Mouse (Mus musculus) MEL (cell line): ENCODE data around the gene Tsfm. TPM values are rescaled to one million over a fixed set of nuclear protein-coding genes. Genes with fewer than 3 reads are reported as not detected.

Source experiments
- DNase-seq: peaks from one replicate; pipeline ENCODE4 v3.0.0; 2011; ENCODE audit warnings: low read depth, low spot score
- H3K27ac ChIP-seq: 2 replicates; pipeline ENCODE4 v1.5.1; 2012; ENCODE audit warnings: low read depth, mild to moderate bottlenecking, control low read depth, low read length, moderate library complexity; ENCODE audit not compliant: control insufficient read depth
- H3K27me3 ChIP-seq, 2 experiments: fragments of 150-350 bp in 1 of 2; sonication (generic) in 1 of 2; 2 replicates each; pipeline ENCODE4 v1.6.1; 2012; ENCODE audit warnings: low read length in 2 of 2, mild to moderate bottlenecking in 2 of 2, improper control_type of control experiment in 1 of 2, moderate library complexity in 1 of 2; ENCODE audit not compliant: insufficient read depth in 2 of 2, control insufficient read depth in 1 of 2
- H3K36me3 ChIP-seq, 2 experiments: 2 replicates each; pipeline ENCODE4 v1.6.1; 2012 to 2014; ENCODE audit warnings: low read length in 2 of 2, improper control_type of control experiment in 1 of 2, inconsistent platforms in 1 of 2, mild to moderate bottlenecking in 1 of 2; ENCODE audit not compliant: insufficient read depth in 2 of 2, control insufficient read depth in 1 of 2
- H3K4me1 ChIP-seq, 2 experiments: fragments of 150-350 bp in 1 of 2; sonication (generic) in 1 of 2; 2 replicates each; pipeline ENCODE4 v1.6.1; 2012; ENCODE audit warnings: low read length in 2 of 2, improper control_type of control experiment in 1 of 2, mild to moderate bottlenecking in 1 of 2; ENCODE audit not compliant: insufficient read depth in 2 of 2, control insufficient read depth in 1 of 2
- H3K4me3 ChIP-seq, 2 experiments: fragments of 150-350 bp in 1 of 2; sonication (generic) in 1 of 2; 2 replicates each; pipeline ENCODE4 v1.5.1; 2012; ENCODE audit warnings: low read depth in 2 of 2, low read length in 2 of 2, mild to moderate bottlenecking in 2 of 2, moderate library complexity in 2 of 2, control low read depth in 1 of 2, improper control_type of control experiment in 1 of 2; ENCODE audit not compliant: control insufficient read depth in 1 of 2, insufficient read depth in 1 of 2
- H3K79me2 ChIP-seq: 2 replicates; pipeline ENCODE4 v1.6.1; 2012; ENCODE audit warnings: mild to moderate bottlenecking, low read length, moderate library complexity; ENCODE audit not compliant: control insufficient read depth, poor library complexity, insufficient read depth
- H3K9ac ChIP-seq: 2 replicates; pipeline ENCODE4 v1.6.1; 2012; ENCODE audit warnings: low read depth, mild to moderate bottlenecking, control low read depth, low read length, moderate library complexity; ENCODE audit not compliant: control insufficient read depth, poor library complexity, severe bottlenecking
- H3K9me3 ChIP-seq: fragments of 150-350 bp; sonication (generic); replicated peaks from 2 replicates; pipeline ENCODE4 v1.6.1; 2012; ENCODE audit warnings: mild to moderate bottlenecking, low read length, improper control_type of control experiment, moderate library complexity; ENCODE audit not compliant: insufficient read depth
- BHLHE40 ChIP-seq: IDR thresholded peaks from 2 replicates; pipeline ENCODE4 v1.6.1; 2012; ENCODE audit warnings: low read depth, mild to moderate bottlenecking, inconsistent platforms, low read length, improper control_type of control experiment, borderline replicate concordance
- CHD1 ChIP-seq: IDR thresholded peaks from 2 replicates; pipeline ENCODE4 v1.6.1; 2012; ENCODE audit warnings: low read depth, mild to moderate bottlenecking, inconsistent platforms, low read length, improper control_type of control experiment
- ELF1 ChIP-seq: IDR thresholded peaks from 2 replicates; pipeline ENCODE4 v1.6.1; 2014; ENCODE audit warnings: low read depth, mild to moderate bottlenecking, inconsistent platforms, low read length, improper control_type of control experiment, moderate library complexity
- EP300 ChIP-seq, 2 experiments: IDR thresholded peaks; 2 replicates each; pipeline ENCODE4 v1.6.1; 2011; ENCODE audit warnings: improper control_type of control experiment in 2 of 2, low read length in 2 of 2, low read depth in 1 of 2, mild to moderate bottlenecking in 1 of 2
- HCFC1 ChIP-seq: IDR thresholded peaks from 2 replicates; pipeline ENCODE4 v1.6.1; 2012; ENCODE audit warnings: low read depth, mild to moderate bottlenecking, inconsistent platforms, low read length, improper control_type of control experiment, moderate library complexity
- JUND ChIP-seq: IDR thresholded peaks from 2 replicates; pipeline ENCODE4 v1.6.1; 2011; ENCODE audit warnings: low read depth, mild to moderate bottlenecking, improper control_type of control experiment, low read length
- MAZ ChIP-seq: IDR thresholded peaks from 2 replicates; pipeline ENCODE4 v1.6.1; 2012; ENCODE audit warnings: low read depth, mild to moderate bottlenecking, inconsistent platforms, low read length, improper control_type of control experiment
- MEF2A ChIP-seq: IDR thresholded peaks from 2 replicates; pipeline ENCODE4 v1.6.1; 2014; ENCODE audit warnings: low read depth, mild to moderate bottlenecking, inconsistent platforms, low read length, improper control_type of control experiment; ENCODE audit not compliant: poor library complexity, insufficient replicate concordance, severe bottlenecking; ENCODE audit errors: extremely low read depth
- MXI1 ChIP-seq: IDR thresholded peaks from 2 replicates; pipeline ENCODE4 v1.6.1; 2011; ENCODE audit warnings: mild to moderate bottlenecking, low read depth, low read length, improper control_type of control experiment
- MYC ChIP-seq: IDR thresholded peaks from 2 replicates; pipeline ENCODE4 v1.6.1; 2011; ENCODE audit warnings: low read depth, mild to moderate bottlenecking, low read length, improper control_type of control experiment, moderate library complexity
- POLR2A ChIP-seq, 2 experiments: IDR thresholded peaks; 2 replicates each; pipeline ENCODE4 v1.6.1; 2011 to 2012; ENCODE audit warnings: low read length in 2 of 2, mild to moderate bottlenecking in 2 of 2, control low read depth in 1 of 2, improper control_type of control experiment in 1 of 2, low read depth in 1 of 2, moderate library complexity in 1 of 2; ENCODE audit not compliant: control insufficient read depth in 1 of 2, insufficient read depth in 1 of 2, poor library complexity in 1 of 2
- RAD21 ChIP-seq: IDR thresholded peaks from 2 replicates; pipeline ENCODE4 v1.6.1; 2011; ENCODE audit warnings: mild to moderate bottlenecking, low read depth, low read length, improper control_type of control experiment
- TBP ChIP-seq: IDR thresholded peaks from 2 replicates; pipeline ENCODE4 v1.8.0; 2011; ENCODE audit warnings: low read depth, low read length, improper control_type of control experiment
- UBTF ChIP-seq: IDR thresholded peaks from 2 replicates; pipeline ENCODE4 v1.6.1; 2012; ENCODE audit warnings: low read depth, mild to moderate bottlenecking, inconsistent platforms, low read length, improper control_type of control experiment, moderate library complexity, borderline replicate concordance; ENCODE audit not compliant: insufficient read depth
- USF1 ChIP-seq: IDR thresholded peaks from 2 replicates; pipeline ENCODE4 v1.6.1; 2014; ENCODE audit warnings: low read depth, mild to moderate bottlenecking, inconsistent platforms, low read length, improper control_type of control experiment, moderate library complexity
- ZMIZ1 ChIP-seq: IDR thresholded peaks from 2 replicates; pipeline ENCODE4 v1.6.1; 2012; ENCODE audit warnings: low read depth, mild to moderate bottlenecking, inconsistent platforms, low read length, improper control_type of control experiment, moderate library complexity
- ZNF384 ChIP-seq: IDR thresholded peaks from 2 replicates; pipeline ENCODE4 v1.6.1; 2012; ENCODE audit warnings: low read depth, mild to moderate bottlenecking, inconsistent platforms, low read length, improper control_type of control experiment
- polyA plus RNA-seq, 2 experiments: library from polyadenylated mRNA; stranded (reverse) in 1 of 2; unstranded in 1 of 2; fragments of >175 nt in 1 of 2; fragments of >200 nt in 1 of 2; gene quantifications; 2 replicates each; pipeline versions ENCODE4 v1.2.1 to v1.2.4; 2012; ENCODE audit warnings: low replicate concordance in 2 of 2, low read depth in 1 of 2; ENCODE audit not compliant: insufficient read length in 2 of 2, insufficient read depth in 1 of 2, missing spikeins in 1 of 2
- total RNA-seq: library from RNA; depleted of rRNA; stranded (reverse); fragments of 300-350 nt; gene quantifications from 2 replicates; pipeline ENCODE4 v1.2.3, GENCODE M21; 2012

The Tsfm gene
- total and polyA plus RNA-seq, 3 experiments = 84.7 to 90.0 TPM; not detected in 1

DNA sequence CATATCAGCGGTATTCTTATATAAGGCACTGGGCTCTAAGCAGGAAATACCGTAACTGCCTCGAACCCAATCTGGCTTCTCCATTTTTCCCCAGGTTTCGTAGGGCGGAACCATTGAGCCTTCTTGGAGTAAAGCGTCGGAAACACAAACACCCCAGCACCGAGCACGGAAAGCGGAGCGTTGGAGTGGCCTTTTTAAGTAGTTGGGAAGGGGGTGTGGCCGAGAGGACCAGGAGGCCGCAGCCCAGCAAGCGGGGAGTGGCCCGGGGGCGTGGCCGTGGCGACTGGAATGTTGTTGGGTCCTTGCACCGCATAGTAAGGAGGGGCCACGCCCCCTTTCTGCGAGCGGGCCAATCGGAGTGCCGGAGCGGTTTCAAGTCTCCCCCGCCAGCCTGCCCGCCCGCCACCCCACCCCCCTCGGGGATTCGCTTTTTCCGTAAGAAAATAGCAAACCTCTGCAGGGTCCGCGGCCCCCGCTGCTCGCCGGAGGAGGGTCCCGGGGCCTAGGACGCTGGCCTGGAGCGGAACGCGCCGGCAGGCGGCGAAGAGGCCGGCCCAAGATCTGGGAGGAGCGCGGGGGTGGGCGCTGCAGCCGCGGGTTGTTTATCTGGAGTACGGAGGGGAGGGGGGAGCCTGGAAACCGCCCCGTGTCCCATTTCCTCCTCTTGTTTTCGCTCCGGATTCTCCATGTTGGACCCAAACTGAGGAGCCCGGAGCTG lies 52.2 kb downstream of the Tsfm start, which contains the start of gene Ctdsp2 (continued):
- peak; percentile 91; the same call in 1 of the 2 replicates for TF ChIP-seq ZMIZ1
- TF ChIP-seq HCFC1 = 0 out of 2 replicates have a peak, but pooled peaks have one; percentile 8
- no peak for TF ChIP-seq ZNF384

- Histone ChIP-seq H3K27me3 (peaks cover 0 to 11% of the 10 kb centered on the region in 2 experiments; a peak in 3 of 4 replicates), H3K4me1 (peaks cover 0 to 17% of the 10 kb centered on the region in 2 experiments; a peak in 2 of 4 replicates), H3K27ac (no peak overlapping the region), H3K79me2 (peaks cover 20% of the 10 kb centered on the region), H3K4me3 (no peak overlapping the region), H3K36me3 (peaks cover 0 to 5% of the 10 kb centered on the region in 2 experiments; a peak in 2 of 4 replicates), H3K9ac (no peak overlapping the region), H3K9me3 (no peaks in the 10 kb centered on the region)
- DNase-seq = no peak
- no peak for TF ChIP-seq JUND
- no peak for TF ChIP-seq CHD1
- no peak for TF ChIP-seq ELF1
- TF ChIP-seq USF1 = no peak
- TF ChIP-seq POLR2A (IDR thresholded peaks at IDR 0.05; ENCODE audit: control insufficient read depth in 1 of 2, insufficient read depth in 1 of 2, low read depth in 1 of 2, low read length in 2 of 2, poor library complexity in 1 of 2) = no peak
- no peak for TF ChIP-seq MAZ
- TF ChIP-seq RAD21 = no peak
- TF ChIP-seq EP300 (IDR thresholded peaks at IDR 0.05; ENCODE audit: low read depth in 1 of 2, low read length in 2 of 2) = no peak
- TF ChIP-seq MEF2A = no peak
- no peak for TF ChIP-seq MXI1
- no peak for TF ChIP-seq BHLHE40
- no peak for TF ChIP-seq ZMIZ1
These were observed 53.6 kb downstream of the Tsfm start for GRCm38 (mm10) chr10:126977076-126977475.

GRCm38 (mm10) chr10:126975706-126976105 lies 54.9 kb downstream of the Tsfm start:
- Histone ChIP-seq H3K79me2 (peaks cover 15% of the 10 kb centered on the region), H3K27me3 (peaks cover 0 to 13% of the 10 kb centered on the region in 2 experiments; a peak in 3 of 4 replicates), H3K9me3 (no peaks in the 10 kb centered on the region), H3K4me1 (peaks cover 0 to 15% of the 10 kb centered on the region in 2 experiments; a peak in 1 of 4 replicates), H3K27ac (no peak overlapping the region), H3K36me3 (peaks cover 0 to 5% of the 10 kb centered on the region in 2 experiments; a peak in 2 of 4 replicates), H3K9ac (no peak overlapping the region), H3K4me3 (no peak overlapping the region)
- DNase-seq = no peak
- TF ChIP-seq UBTF = no peak
- TF ChIP-seq MYC = no peak
- no peak for TF ChIP-seq TBP
